In the genomic region with DNA sequence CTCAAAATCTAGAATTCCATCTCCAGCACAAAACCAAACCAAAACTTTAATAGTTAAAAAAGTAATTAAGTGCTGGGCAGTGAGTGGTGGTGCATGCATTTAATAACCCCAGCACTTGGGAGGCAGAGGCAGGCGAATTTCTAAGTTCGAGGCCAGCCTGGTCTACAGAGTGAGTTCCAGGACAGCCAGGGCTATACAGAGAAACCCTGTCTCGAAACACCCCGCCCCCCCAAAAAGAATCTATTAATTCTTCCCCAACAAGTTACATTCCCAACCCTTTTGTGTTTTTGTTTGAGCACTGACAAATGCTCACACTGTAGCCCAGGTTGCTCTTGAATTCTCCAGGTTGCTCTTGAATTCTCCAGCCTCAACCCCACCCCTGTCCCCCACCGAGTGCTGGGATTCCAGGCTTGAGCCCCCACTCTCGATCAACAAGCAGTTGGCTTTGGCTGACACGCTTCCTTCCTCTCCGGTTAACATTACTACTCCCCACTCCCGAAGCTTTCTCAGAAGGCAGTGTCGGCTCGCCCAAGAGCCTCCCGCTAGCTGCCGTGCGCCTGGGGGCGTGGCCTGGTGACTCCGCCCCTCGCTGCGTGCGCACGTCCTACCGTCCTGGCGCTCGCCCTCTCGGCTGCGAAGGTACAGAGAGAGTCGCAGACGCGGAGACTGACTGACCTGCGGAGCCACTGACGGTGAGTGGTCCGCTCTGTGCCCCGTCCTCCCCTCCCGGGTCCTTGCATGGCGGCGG, we compare ENCODE assay signal across 8 mouse cellular contexts. TPM values are rescaled to one million over a fixed set of nuclear protein-coding genes. Genes with fewer than 3 reads are reported as not detected.
A peak's percentile ranks its signal among the peaks of the same experiment; 100 is the strongest.
DNase-seq lines count a peak whose midpoint lies in the region; ATAC-seq lines count a peak whose summit lies in the region.

Gene Hmox2 (plus strand): TSS at position 582 of the 748 bp plus-strand sequence.

- H3K4me1 ChIP-seq in forebrain, embryonic 11.5 days (replicated peaks; ENCODE audit: control insufficient read depth, insufficient read depth, low read length), result no peaks in the 10 kb centered on the region; the same call in 1 of the 2 replicates
- peaks cover 17% of the 10 kb centered on the region for H3K4me1 ChIP-seq in heart, embryonic 16.5 days (ENCODE audit: control insufficient read depth, insufficient read depth, low read length)
- peaks cover 49% of the 10 kb centered on the region for H3K4me1 ChIP-seq in liver, embryonic 15.5 days (replicated peaks)
- peaks cover 5% of the 10 kb centered on the region for H3K4me1 ChIP-seq in neural tube, embryonic 12.5 days

- WGBS in forebrain, embryonic 11.5 days, result 6% methylated on average over 35 of the region's 35 CpGs
- WGBS in heart, embryonic 16.5 days, result 6% methylated on average over 35 of the region's 35 CpGs
- WGBS in liver, embryonic 15.5 days (ENCODE audit: insufficient replicate concordance), result 3% methylated on average over 35 of the region's 35 CpGs
- WGBS in neural tube, embryonic 12.5 days, result 6% methylated on average over 35 of the region's 35 CpGs

- peak within 1 kb of the TSS; percentile 81 for H3K9ac ChIP-seq in forebrain, embryonic 11.5 days (ENCODE audit: low read length)
- H3K9ac ChIP-seq in heart, embryonic 16.5 days (ENCODE audit: low read length), result peak within 1 kb of the TSS; percentile 77
- peak within 1 kb of the TSS; percentile 94 for H3K9ac ChIP-seq in liver, embryonic 15.5 days
- H3K9ac ChIP-seq in neural tube, embryonic 12.5 days, result peak within 1 kb of the TSS; percentile 83

- peak within 1 kb of the TSS; percentile 18; the same call in 1 of the 2 replicates for H3K27ac ChIP-seq in forebrain, embryonic 11.5 days (ENCODE audit: low read depth, low read length)
- H3K27ac ChIP-seq in heart, embryonic 16.5 days (ENCODE audit: low read length), result peak within 1 kb of the TSS; percentile 94
- H3K27ac ChIP-seq in liver, embryonic 15.5 days (replicated peaks), result peak within 1 kb of the TSS; percentile 80
- H3K27ac ChIP-seq in neural tube, embryonic 12.5 days, result 0 out of 2 replicates have a peak within 1 kb of the TSS, but pooled peaks have one; percentile 59

- peak within 1 kb of the TSS; percentile 87 for H3K4me2 ChIP-seq in forebrain, embryonic 11.5 days (ENCODE audit: low read depth, low read length, severe bottlenecking)
- H3K4me2 ChIP-seq in heart, embryonic 16.5 days (ENCODE audit: low read depth, low read length), result peak within 1 kb of the TSS; percentile 86
- H3K4me2 ChIP-seq in liver, embryonic 15.5 days, result peak within 1 kb of the TSS; percentile 97
- peak within 1 kb of the TSS; percentile 74 for H3K4me2 ChIP-seq in neural tube, embryonic 12.5 days (replicated peaks)

- H3K9me3 ChIP-seq in forebrain, embryonic 11.5 days (ENCODE audit: control insufficient read depth, low read length), result no peaks in the 10 kb centered on the region
- no peaks in the 10 kb centered on the region for H3K9me3 ChIP-seq in heart, embryonic 16.5 days (replicated peaks; ENCODE audit: control insufficient read depth, low read length)
- H3K9me3 ChIP-seq in liver, embryonic 15.5 days (replicated peaks), result no peaks in the 10 kb centered on the region
- H3K9me3 ChIP-seq in neural tube, embryonic 12.5 days, result no peaks in the 10 kb centered on the region

- peak; percentile 92 to 95 for DNase-seq in CD8-positive naive resting alpha-beta T cell, adult 2 months (ENCODE audit: low read depth in 2 of 2, low spot score in 2 of 2)
- peak; percentile 86 for DNase-seq in c-Kit-positive CD71-negative TER-119-negative erythroid progenitor cells, embryonic 14.5 days (ENCODE audit: low read depth)
- peak; percentile 96 for DNase-seq in forebrain, embryonic 11.5 days (ENCODE audit: low spot score)
- peak; percentile 94 to 98 for DNase-seq in kidney, postnatal 36 days
- DNase-seq in telencephalon, adult 2 months (ENCODE audit: low read depth, low spot score), result peak; percentile 70

- no peaks in the 10 kb centered on the region for H3K27me3 ChIP-seq in forebrain, embryonic 11.5 days (ENCODE audit: control insufficient read depth, insufficient read depth, low read length)
- H3K27me3 ChIP-seq in heart, embryonic 16.5 days (ENCODE audit: control insufficient read depth, insufficient read depth, low read length), result no peaks in the 10 kb centered on the region
- H3K27me3 ChIP-seq in liver, embryonic 15.5 days, result no peaks in the 10 kb centered on the region
- H3K27me3 ChIP-seq in neural tube, embryonic 12.5 days (replicated peaks), result no peaks in the 10 kb centered on the region

- H3K36me3 ChIP-seq in forebrain, embryonic 11.5 days (ENCODE audit: control insufficient read depth, insufficient read depth, low read length), result no peaks in the 10 kb centered on the region
- no peaks in the 10 kb centered on the region for H3K36me3 ChIP-seq in heart, embryonic 16.5 days (ENCODE audit: control insufficient read depth, insufficient read depth)
- H3K36me3 ChIP-seq in liver, embryonic 15.5 days (replicated peaks), result no peaks in the 10 kb centered on the region
- no peaks in the 10 kb centered on the region for H3K36me3 ChIP-seq in neural tube, embryonic 12.5 days

- peak; percentile 96 for ATAC-seq in forebrain, embryonic 11.5 days (replicated peaks; ENCODE audit: low FRiP score)
- peak; percentile 94 for ATAC-seq in heart, embryonic 16.5 days (replicated peaks; ENCODE audit: extremely low read depth, insufficient read depth, low FRiP score)
- ATAC-seq in liver, embryonic 15.5 days (ENCODE audit: insufficient read depth), result peak; percentile 92
- ATAC-seq in neural tube, embryonic 12.5 days (ENCODE audit: low FRiP score, low read depth), result peak; percentile 95

- H3K4me3 ChIP-seq in forebrain, embryonic 11.5 days (ENCODE audit: low read depth, low read length), result peak within 1 kb of the TSS; percentile 72
- H3K4me3 ChIP-seq in heart, embryonic 16.5 days (ENCODE audit: low read length), result peak within 1 kb of the TSS; percentile 63
- peak within 1 kb of the TSS; percentile 94 for H3K4me3 ChIP-seq in liver, embryonic 15.5 days (replicated peaks)
- peak within 1 kb of the TSS; percentile 89 for H3K4me3 ChIP-seq in neural tube, embryonic 12.5 days

RNA-seq across cellular contexts. Expression of gene Hmox2, which starts in this region (rescaled TPM):
- 74.3 and 80.3 TPM in 2 replicates for polyA plus RNA-seq in forebrain, embryonic 11.5 days (2014; fragmentation: Nextera tagmentation; extraction: Ambion mirVana)
- polyA plus RNA-seq in heart, embryonic 16.5 days (2015; fragmentation: Nextera tagmentation; extraction: Ambion mirVana), result 98.1 and 101 TPM in 2 replicates
- polyA plus RNA-seq in liver, embryonic 15.5 days (2015; fragmentation: Nextera tagmentation; extraction: Ambion mirVana), result 36.6 and 37.9 TPM in 2 replicates
- polyA plus RNA-seq in neural tube, embryonic 12.5 days (2016; fragmentation: Nextera tagmentation; extraction: Ambion mirVana), result 88.9 and 90.0 TPM in 2 replicates

Comparison
In these comparisons a context has a peak if more than half of its experiments do, and no peak if none do; other contexts are left out.
1. Peak in every context shown above with its lines: DNase-seq, ATAC-seq, H3K4me3 ChIP-seq and H3K27ac ChIP-seq.
2. H3K27ac ChIP-seq: peak in every context shown above with its lines; median percentile 94 in heart, embryonic 16.5 days; 80 in liver, embryonic 15.5 days; 59 in neural tube, embryonic 12.5 days; 18 in forebrain, embryonic 11.5 days.